Mouse (Mus musculus) urinary bladder, postnatal 4 days (tissue): Measurements from ENCODE around the gene Xpnpep3.

Experiments
- DNase-seq, 2 experiments: peaks; one replicate each; pipeline ENCODE4 v3.0.0; 2021 to 2022; ENCODE audit warnings: low spot score in 2 of 2

Gene Xpnpep3

DNA sequence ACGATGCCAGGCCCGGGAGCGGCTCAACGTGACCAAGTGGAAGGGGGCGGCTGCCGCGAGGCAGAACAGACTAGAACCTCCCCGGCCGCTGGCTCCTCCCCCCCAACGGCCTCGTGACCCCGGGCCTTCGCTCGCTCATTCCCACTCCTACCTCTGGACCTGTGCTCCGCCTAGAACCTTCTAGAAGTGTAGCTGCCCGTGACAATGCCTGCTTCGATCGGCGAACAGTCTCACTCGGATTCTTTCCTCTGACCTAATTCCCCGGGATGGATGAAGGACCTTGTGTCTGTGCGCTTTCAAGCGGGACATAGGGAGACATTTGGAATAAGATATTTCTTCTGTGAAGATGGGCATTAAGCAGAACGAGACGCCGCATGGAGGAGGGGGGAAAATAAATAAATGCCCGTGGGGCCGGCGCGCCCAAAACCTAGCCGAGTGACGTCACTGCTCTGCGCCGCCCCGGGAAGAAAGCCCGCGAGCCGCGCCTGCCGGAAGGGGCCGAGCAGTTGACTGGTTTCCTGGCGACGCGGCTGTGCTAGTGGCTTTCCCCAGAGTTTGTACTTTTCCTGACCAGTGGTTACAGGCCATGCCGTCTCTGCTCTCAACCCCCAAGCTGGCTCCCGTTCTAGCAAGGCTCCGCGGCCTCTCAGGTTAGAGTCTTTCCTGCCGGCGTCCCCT is at the start of gene Xpnpep3, which contains the start of gene St13:
Gene Xpnpep3 (plus strand): TSS at position 501 of the 678 bp plus-strand sequence.
Gene St13 (minus strand): TSS at position 440 of the 678 bp plus-strand sequence.
- peak; percentile 96 to 98 for DNase-seq

- no peak for DNase-seq
Measured at GRCm38 (mm10) chr15:81350401-81350800, 49.5 kb upstream of the Xpnpep3 start.

GRCm38 (mm10) chr15:81352638-81353037 is 47.3 kb upstream of the Xpnpep3 start:
- DNase-seq, result no peak

- DNase-seq, result no peak
Measured at GRCm38 (mm10) chr15:81355146-81355761, 44.7 kb upstream of the Xpnpep3 start.

DNA sequence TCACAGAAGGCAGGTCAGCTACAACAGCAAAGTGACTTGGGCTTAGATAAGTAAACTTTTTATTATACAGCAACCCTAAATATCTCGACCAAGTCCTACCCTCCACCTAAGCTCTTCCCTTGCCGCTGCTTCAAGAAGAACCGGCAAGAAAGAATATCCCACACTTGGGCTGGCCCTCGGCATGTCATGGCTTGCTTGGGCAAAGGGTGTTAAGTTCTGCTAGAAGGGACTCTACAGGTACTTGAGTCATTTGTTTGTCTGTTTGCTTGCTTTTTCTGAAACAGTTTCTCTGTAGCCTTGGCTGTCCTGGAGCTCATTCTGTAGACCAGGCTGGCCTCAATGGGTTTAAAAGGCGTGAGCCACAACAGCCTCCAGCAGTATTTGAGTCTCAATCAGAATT is 43.0 kb upstream of the Xpnpep3 start:
- no peak for DNase-seq

DNA sequence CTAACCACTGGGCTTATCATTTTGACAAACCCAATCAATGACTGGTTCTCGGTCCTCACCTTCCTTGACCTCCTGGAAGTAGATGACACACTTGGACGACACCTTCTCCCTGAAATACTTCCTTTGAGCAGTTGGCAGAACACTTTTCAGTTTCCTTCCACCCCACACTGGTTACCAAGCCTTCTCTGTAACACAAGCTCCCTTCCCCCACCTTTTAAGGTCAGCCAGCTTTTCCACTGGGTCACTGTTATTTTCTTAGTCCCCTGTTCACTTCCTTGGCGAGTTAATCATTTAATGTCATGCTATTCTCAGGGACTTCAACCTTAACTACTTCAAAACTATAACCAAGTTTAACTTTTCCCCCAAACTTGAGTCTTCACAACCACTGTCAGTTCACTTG is 41.0 kb upstream of the Xpnpep3 start:
- DNase-seq, result no peak

GRCm38 (mm10) chr15:81359421-81359820 is 40.5 kb upstream of the Xpnpep3 start:
- DNase-seq, result no peak

DNA sequence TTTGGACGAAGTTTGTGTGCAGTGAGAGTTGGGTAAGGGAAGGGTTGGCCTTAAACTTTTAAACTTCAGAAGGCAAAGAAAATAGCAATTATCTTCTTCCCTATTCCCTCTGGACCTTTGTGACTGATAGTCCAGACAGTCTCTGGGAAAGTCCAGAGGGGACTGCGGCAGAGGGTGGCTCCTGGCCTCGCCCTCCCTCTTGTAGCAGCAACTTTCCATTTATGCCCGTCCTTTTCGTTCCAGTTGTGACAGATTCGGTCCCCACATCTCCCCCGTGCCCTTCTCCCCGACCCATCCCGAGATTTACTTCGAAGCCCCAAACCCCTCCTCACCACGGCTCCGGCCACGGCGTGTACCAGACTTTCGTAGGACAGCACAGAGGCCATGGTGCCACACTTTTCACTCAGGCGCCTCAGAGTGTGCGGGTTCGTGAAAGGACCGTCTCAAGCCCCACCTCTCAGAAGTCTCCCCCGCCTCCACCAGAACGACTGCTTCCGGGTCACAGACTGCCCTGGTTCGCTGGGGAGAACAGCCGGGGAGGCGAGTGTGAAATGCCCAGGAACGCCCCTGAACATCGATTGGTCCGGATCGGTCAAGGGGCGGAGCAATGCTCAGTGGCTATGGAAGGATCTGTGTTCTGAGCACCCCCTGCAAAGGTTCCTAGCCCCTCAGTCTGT is 39.5 kb upstream of the Xpnpep3 start, which contains the start of gene Slc25a17:
Gene Slc25a17 (minus strand): TSS at position 468 of the 677 bp plus-strand sequence.
- peak; percentile 93 to 97 for DNase-seq

DNA sequence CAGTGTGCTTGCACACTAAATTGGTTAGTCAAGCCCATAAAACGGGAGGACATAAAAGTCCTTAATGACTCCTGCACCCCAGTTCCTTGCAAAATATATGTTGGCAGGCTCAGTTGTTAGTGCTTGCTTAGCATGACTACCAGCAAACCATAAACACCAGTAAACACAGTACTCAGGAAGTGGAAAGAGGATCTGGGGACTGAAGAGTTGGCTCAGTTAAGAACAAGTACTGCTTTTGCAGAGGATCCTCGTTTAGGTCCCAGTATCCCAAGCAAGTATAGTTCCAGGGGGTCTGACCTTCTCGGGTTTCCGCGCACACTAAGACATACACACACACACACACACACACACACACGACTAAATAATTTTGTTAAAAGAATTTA is 38.9 kb upstream of the Xpnpep3 start:
- DNase-seq, result no peak

DNA sequence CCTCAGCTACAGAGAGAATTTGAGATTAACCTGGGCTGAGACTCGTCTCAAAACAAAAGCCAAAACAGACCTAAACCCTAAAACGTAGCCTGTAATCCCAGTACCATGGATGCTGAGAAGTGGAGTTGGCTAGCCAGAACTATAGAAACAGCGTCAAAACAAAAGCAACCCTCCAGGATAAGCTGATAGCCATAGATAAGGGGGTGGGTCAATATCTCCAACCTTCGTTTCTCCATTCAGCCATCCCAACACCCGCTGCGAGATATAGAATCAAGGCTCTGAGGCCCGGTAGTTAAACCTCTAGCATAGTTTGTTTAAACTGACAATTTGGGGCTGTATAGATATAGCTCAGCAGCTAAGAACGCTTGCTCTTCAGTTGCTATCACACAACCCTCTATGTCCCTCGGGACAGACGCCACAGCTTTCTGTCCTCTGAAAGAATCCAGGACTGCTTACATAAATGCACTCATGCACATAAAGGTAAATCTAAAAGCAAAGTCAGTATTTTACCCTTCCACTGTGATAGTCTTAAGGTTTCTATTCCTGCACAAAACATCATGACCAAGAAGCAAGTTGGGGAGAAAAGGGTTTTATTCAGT is 38.4 kb upstream of the Xpnpep3 start:
- no peak for DNase-seq

DNA sequence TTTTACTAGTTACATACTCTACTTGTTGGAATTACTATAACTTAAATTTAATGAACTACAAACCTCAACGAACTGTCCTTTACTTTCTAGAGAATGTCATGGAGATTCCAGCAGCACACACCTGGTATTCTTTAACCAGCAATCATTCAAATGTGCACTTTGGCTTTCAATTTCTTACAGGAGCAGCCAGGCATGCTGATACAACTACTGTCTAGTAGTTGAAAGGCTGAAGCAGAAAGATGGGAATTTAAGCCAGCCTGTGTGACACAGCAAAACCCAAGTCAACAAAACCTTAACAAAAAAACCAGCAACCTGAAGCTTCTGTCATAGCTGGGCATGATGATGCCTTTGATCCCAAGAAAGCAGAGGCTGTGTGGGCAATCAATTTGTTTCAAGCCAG is 37.4 kb upstream of the Xpnpep3 start:
- DNase-seq, result no peak

GRCm38 (mm10) chr15:81364271-81364670 is 35.7 kb upstream of the Xpnpep3 start:
- no peak for DNase-seq

DNA sequence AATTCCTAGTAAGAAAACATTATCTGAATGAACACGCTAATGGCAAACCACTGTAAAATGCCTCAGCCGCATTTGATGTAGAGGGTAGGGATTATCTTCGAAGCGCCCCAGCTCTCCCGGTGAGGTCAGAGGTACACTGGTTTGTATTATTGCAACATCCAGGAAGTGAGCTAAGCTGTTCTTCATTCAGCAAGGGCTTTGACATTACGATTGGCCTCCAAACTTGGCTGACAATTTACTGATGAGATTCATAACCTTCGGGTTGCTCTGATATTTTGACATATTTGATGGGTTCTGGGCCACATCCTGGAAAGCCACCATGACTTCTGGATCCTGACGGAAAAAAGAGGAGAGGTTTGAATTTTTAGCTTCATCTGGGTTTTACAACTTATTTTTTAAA is 34.7 kb upstream of the Xpnpep3 start:
- DNase-seq, result no peak

GRCm38 (mm10) chr15:81366241-81366640 is 33.7 kb upstream of the Xpnpep3 start:
- DNase-seq, result no peak

- no peak for DNase-seq
Measured at GRCm38 (mm10) chr15:81368601-81369000, 31.3 kb upstream of the Xpnpep3 start.

DNA sequence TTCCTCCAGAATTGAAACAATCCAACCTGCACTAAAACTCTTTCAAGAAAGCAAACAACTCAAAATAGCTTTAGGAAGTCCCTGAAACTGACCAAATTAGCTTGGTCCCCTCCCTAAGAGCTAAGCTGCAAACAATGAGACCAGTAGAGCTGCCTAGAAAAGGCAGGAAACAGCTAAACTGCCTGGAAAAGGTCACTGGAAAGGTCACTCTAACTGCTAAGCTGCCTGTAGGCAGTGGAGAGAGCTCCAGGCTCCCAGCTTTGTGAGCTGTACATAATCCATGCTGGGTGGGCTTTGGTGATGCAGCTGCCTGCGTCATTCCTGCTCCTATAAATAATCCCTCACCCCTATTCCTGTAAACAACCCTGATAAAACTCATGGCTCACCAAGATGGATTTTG is 29.6 kb upstream of the Xpnpep3 start:
- DNase-seq, result no peak

DNA sequence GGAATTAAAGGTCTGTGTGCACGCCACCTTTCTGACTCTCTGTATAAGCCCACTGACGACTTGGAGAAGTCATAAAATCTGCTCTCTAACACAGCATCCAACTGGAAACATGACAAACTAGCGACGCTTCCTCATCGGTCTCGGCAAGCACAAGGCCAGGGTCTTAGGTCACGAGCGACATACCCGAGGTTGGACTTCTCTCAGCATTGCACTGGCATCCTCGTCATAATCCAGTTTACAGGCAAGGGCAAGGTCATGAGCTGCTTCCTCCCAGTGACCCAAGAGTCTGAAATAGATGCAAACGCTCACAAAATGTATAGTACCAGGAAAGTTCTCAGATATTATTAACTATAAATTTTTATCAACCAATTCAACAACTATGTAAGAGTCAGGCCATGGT is 25.3 kb upstream of the Xpnpep3 start:
- DNase-seq, result no peak

DNA sequence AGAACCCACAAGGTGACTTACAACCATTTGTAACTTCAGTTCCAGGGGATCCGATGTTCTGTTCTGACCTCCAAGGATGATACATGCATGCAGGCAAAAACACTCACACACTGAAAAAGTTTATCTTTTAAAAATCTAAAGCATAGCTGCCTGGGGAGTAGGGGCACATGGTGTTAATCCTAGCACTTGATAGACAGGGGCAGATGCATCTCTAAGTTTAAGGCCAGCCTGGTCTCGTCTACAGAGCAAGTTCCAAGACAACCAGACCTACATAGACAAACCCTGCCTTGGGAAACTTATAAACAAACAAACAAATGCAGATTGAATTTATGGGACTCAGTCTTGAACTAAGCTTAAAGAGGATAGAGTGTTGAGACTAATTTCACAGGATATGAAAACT is 21.1 kb upstream of the Xpnpep3 start:
- DNase-seq, result no peak

- no peak for DNase-seq
Measured at GRCm38 (mm10) chr15:81386327-81386726, 13.6 kb upstream of the Xpnpep3 start.

GRCm38 (mm10) chr15:81392997-81393396 is 6.9 kb upstream of the Xpnpep3 start:
- no peak for DNase-seq

- DNase-seq, result no peak
Measured at GRCm38 (mm10) chr15:81394211-81394915, 5.6 kb upstream of the Xpnpep3 start.

GRCm38 (mm10) chr15:81398189-81398588 is 1.7 kb upstream of the Xpnpep3 start:
- no peak for DNase-seq
